Mouse (Mus musculus): ENCODE data around the gene Atrip.

DNA sequence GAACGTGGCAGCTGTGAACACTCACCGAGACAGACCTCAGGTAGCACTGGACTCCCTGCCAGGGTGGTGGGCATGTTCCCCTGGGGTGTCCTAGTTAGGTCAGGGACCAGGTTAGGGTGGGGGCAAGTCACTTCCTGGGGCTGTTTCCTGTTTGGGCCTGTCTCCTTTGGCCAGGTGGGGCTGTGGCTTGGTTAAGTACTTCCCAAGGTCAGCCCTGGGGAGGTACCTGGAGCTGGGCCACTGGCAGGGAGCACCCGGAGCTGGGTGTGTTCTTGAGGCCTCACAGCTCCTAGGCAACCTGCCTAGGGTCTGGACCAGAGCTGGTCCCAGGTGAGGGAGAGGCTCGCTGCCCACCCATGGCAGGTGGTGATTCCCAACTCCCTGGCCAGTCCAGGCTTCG, 45.0 kb downstream of the Atrip start:
- no peak for TF ChIP-seq CTCF (IDR thresholded peaks at IDR 0.05; ENCODE audit: insufficient read depth, low read length)
- TF ChIP-seq POLR2A (IDR thresholded peaks at IDR 0.05; ENCODE audit: borderline replicate concordance, extremely low read depth, low read depth, low read length): no peak
